8 mouse cellular contexts compared by ENCODE assay signal in the genomic region with DNA sequence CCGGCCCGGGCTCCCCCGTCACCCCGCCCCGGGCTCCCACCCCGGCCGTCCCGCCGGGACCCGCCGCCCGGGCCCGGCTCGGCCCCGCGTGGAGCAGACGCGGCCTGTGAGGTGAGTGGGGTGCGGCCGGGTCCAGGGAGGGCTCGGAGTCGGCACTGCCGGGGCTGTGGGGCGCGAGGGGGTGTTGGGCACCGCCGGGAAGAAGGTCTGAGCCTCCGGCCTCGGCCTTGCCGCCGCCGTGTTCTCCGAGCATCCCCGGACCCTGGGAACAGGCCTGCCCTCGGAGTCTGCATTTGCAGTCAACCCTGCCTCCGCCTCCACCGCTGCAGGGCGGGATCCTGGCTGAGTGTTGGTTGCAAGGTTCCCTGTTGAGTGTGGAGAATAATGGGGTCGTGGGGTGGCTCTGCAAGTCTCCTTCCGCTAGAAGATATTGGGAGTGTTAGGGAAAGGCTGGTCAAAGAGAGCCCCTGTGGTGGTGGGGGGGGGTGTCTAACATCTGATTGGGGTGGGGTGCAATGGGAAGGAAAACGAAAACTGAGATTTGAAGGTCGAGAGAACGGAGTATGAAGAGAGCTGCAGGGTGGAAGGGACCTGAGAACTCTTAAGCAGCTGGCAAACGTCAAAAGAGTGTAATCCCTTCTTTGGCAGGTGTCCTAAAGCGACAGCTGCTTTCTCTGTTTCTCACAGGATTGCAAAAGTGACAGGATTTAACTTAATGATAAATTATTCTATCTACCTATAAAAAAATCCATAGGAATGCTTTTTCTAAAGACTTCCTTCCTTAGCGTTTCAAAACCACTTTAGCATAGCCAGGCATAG. TPM values are rescaled to one million over a fixed set of nuclear protein-coding genes. Genes with fewer than 3 reads are reported as not detected.
DNase-seq lines count a peak whose midpoint lies in the region; ATAC-seq and TF ChIP-seq lines count a peak whose summit lies in the region.

No protein-coding gene starts in this region.

- peak overlapping the region; percentile 81 for H3K9ac ChIP-seq in embryonic facial prominence, embryonic 12.5 days
- H3K9ac ChIP-seq in intestine, embryonic 14.5 days (ENCODE audit: low read length): peak overlapping the region; percentile 92
- peak overlapping the region; percentile 69 for H3K9ac ChIP-seq in midbrain, embryonic 15.5 days

- peak; percentile 43 for ATAC-seq in embryonic facial prominence, embryonic 12.5 days (ENCODE audit: insufficient number of reproducible peaks, insufficient read depth, low FRiP score, low TSS enrichment)
- no peak; the same call in 1 of the 2 replicates for ATAC-seq in intestine, embryonic 14.5 days (replicated peaks; ENCODE audit: low FRiP score, low TSS enrichment, low read depth)
- peak; percentile 71 for ATAC-seq in midbrain, embryonic 15.5 days (replicated peaks)

- peaks cover 40% of the 10 kb centered on the region for H3K36me3 ChIP-seq in C2C12 (ENCODE audit: control insufficient read depth, insufficient read depth)
- H3K36me3 ChIP-seq in embryonic facial prominence, embryonic 12.5 days: peaks cover 34% of the 10 kb centered on the region
- peaks cover 35% of the 10 kb centered on the region for H3K36me3 ChIP-seq in intestine, embryonic 14.5 days (ENCODE audit: control insufficient read depth, insufficient read depth, low read length)
- 0 out of 2 replicates have a peak, but pooled peaks cover 5% of the 10 kb centered on the region for H3K36me3 ChIP-seq in midbrain, embryonic 15.5 days (replicated peaks)

- peak overlapping the region; percentile 60 for H3K4me3 ChIP-seq in C2C12 (ENCODE audit: insufficient read depth, poor library complexity, severe bottlenecking)
- H3K4me3 ChIP-seq in embryonic facial prominence, embryonic 12.5 days: peak overlapping the region; percentile 90
- peak overlapping the region; percentile 67 for H3K4me3 ChIP-seq in intestine, embryonic 14.5 days (ENCODE audit: low read depth, low read length)
- peak overlapping the region; percentile 61 for H3K4me3 ChIP-seq in midbrain, embryonic 15.5 days

- WGBS in embryonic facial prominence, embryonic 12.5 days: 2% methylated on average over 45 of the region's 46 CpGs
- WGBS in intestine, embryonic 14.5 days: 1% methylated on average over 45 of the region's 46 CpGs
- under 1% methylated on average over 22 of the region's 46 CpGs for WGBS in midbrain, embryonic 15.5 days

- peaks cover 19% of the 10 kb centered on the region for H3K4me1 ChIP-seq in embryonic facial prominence, embryonic 12.5 days
- peaks cover 17% of the 10 kb centered on the region for H3K4me1 ChIP-seq in intestine, embryonic 14.5 days (replicated peaks; ENCODE audit: control insufficient read depth, insufficient read depth, low read length)
- H3K4me1 ChIP-seq in midbrain, embryonic 15.5 days: peaks cover 18% of the 10 kb centered on the region

- peak overlapping the region; percentile 92 for H3K4me2 ChIP-seq in embryonic facial prominence, embryonic 12.5 days (replicated peaks)
- H3K4me2 ChIP-seq in intestine, embryonic 14.5 days (ENCODE audit: low read length): peak overlapping the region; percentile 79
- peak overlapping the region; percentile 94 for H3K4me2 ChIP-seq in midbrain, embryonic 15.5 days

- H3K79me3 ChIP-seq in C2C12 (ENCODE audit: low read depth): peaks cover 54% of the 10 kb centered on the region

- H3K27ac ChIP-seq in embryonic facial prominence, embryonic 12.5 days: peak overlapping the region; percentile 95
- H3K27ac ChIP-seq in intestine, embryonic 14.5 days (ENCODE audit: low read depth): peak overlapping the region; percentile 95
- peak overlapping the region; percentile 86; the same call in 1 of the 2 replicates for H3K27ac ChIP-seq in midbrain, embryonic 15.5 days

- H3ac ChIP-seq in C2C12 (ENCODE audit: control insufficient read depth, insufficient read length, low read depth): peak overlapping the region; percentile 77

- no peak for TF ChIP-seq CTCF in C2C12 (IDR thresholded peaks at IDR 0.05; ENCODE audit: control insufficient read depth, insufficient read depth, insufficient read length)

- H3K27me3 ChIP-seq in C2C12 (ENCODE audit: control insufficient read depth, insufficient read depth, insufficient read length): no peaks in the 10 kb centered on the region
- no peaks in the 10 kb centered on the region for H3K27me3 ChIP-seq in embryonic facial prominence, embryonic 12.5 days
- no peaks in the 10 kb centered on the region for H3K27me3 ChIP-seq in intestine, embryonic 14.5 days (replicated peaks; ENCODE audit: control insufficient read depth, insufficient read depth, low read length)
- no peaks in the 10 kb centered on the region for H3K27me3 ChIP-seq in midbrain, embryonic 15.5 days (replicated peaks)

- H3K79me2 ChIP-seq in C2C12 (ENCODE audit: control insufficient read depth, insufficient read depth): peaks cover 82% of the 10 kb centered on the region

- H3K9me3 ChIP-seq in embryonic facial prominence, embryonic 12.5 days: no peaks in the 10 kb centered on the region
- no peaks in the 10 kb centered on the region for H3K9me3 ChIP-seq in intestine, embryonic 14.5 days (ENCODE audit: control insufficient read depth, low read length)
- no peaks in the 10 kb centered on the region for H3K9me3 ChIP-seq in midbrain, embryonic 15.5 days

- DNase-seq in gastrocnemius, postnatal 10 days: peak; percentile 24
- no peak for DNase-seq in gastrocnemius, adult 18-20 months (ENCODE audit: low spot score)
- DNase-seq in intestine, embryonic 14.5 days (ENCODE audit: low spot score): peak; percentile 83
- DNase-seq in adrenal gland, adult (ENCODE audit: inconsistent age in 2 of 2, low spot score in 1 of 2): no peak
- DNase-seq in frontal cortex, postnatal 36 days (ENCODE audit: low spot score in 2 of 2): no peak

TF ChIP-seq in C2C12, 6 proteins besides CTCF, POLR2A, EP300 and RAD21:
- TF ChIP-seq MYOD1 (IDR thresholded peaks at IDR 0.05; ENCODE audit: control insufficient read depth, insufficient read length, low read depth) (peak; percentile 55), FOSL1 (IDR thresholded peaks at IDR 0.05; ENCODE audit: insufficient read depth, low read length, poor library complexity, severe bottlenecking) (no peak), CEBPB (IDR thresholded peaks at IDR 0.05; ENCODE audit: low read depth) (no peak), MYOG (IDR thresholded peaks at IDR 0.05; ENCODE audit: control insufficient read depth, extremely low read depth, insufficient read length) (no peak)
TF ChIP-seq in C2C12: peak in this region for 1.

RNA-seq across cellular contexts. Expression of gene Foxm1, which starts 0.4 kb away (rescaled TPM):
- total RNA-seq in gastrocnemius, postnatal 10 days (2021): 10 to 100 TPM in 1 of 2 experiments, 1 to 10 TPM in 1; 8.6 to 10.4 TPM
- under 1 TPM; 0.11 to 0.19 TPM for total RNA-seq in gastrocnemius, adult 18-20 months (2021)
- polyA plus RNA-seq in C2C12 (2012; fragmentation: generic; extraction: Trizol): 60.4 TPM
- polyA plus RNA-seq in embryonic facial prominence, embryonic 12.5 days (2016; fragmentation: Nextera tagmentation; extraction: Ambion mirVana): 43.8 and 45.1 TPM in 2 replicates
- 37.2 and 41.4 TPM in 2 replicates for polyA plus RNA-seq in intestine, embryonic 14.5 days (2014; fragmentation: Nextera tagmentation; extraction: Ambion mirVana)
- polyA plus RNA-seq in midbrain, embryonic 15.5 days (2015; fragmentation: Nextera tagmentation; extraction: Ambion mirVana): 5.7 and 7.6 TPM in 2 replicates

RNA-seq across cellular contexts. Expression of gene Rhno1, which starts 0.5 kb away (rescaled TPM):
- total RNA-seq in gastrocnemius, postnatal 10 days (2021): 10 to 100 TPM; 12.8 to 16.2 TPM
- total RNA-seq in gastrocnemius, adult 18-20 months (2021): 1 to 10 TPM; 6.2 to 6.7 TPM
- polyA plus RNA-seq in C2C12 (2012; fragmentation: generic; extraction: Trizol): 39.9 TPM
- polyA plus RNA-seq in embryonic facial prominence, embryonic 12.5 days (2016; fragmentation: Nextera tagmentation; extraction: Ambion mirVana): 160 and 166 TPM in 2 replicates
- polyA plus RNA-seq in intestine, embryonic 14.5 days (2014; fragmentation: Nextera tagmentation; extraction: Ambion mirVana): 125 and 136 TPM in 2 replicates
- polyA plus RNA-seq in midbrain, embryonic 15.5 days (2015; fragmentation: Nextera tagmentation; extraction: Ambion mirVana): 86.1 and 89.4 TPM in 2 replicates

RNA-seq across cellular contexts. Expression of gene Tulp3, which starts 7.6 kb away (rescaled TPM):
- total RNA-seq in gastrocnemius, postnatal 10 days (2021): 10 to 100 TPM in 1 of 2 experiments, 1 to 10 TPM in 1; 10.0 to 13.0 TPM
- 1 to 10 TPM; 6.3 to 8.2 TPM for total RNA-seq in gastrocnemius, adult 18-20 months (2021)
- polyA plus RNA-seq in C2C12 (2012; fragmentation: generic; extraction: Trizol): 19.0 TPM
- 29.1 and 29.3 TPM in 2 replicates for polyA plus RNA-seq in embryonic facial prominence, embryonic 12.5 days (2016; fragmentation: Nextera tagmentation; extraction: Ambion mirVana)
- polyA plus RNA-seq in intestine, embryonic 14.5 days (2014; fragmentation: Nextera tagmentation; extraction: Ambion mirVana): 14.4 and 18.6 TPM in 2 replicates
- polyA plus RNA-seq in midbrain, embryonic 15.5 days (2015; fragmentation: Nextera tagmentation; extraction: Ambion mirVana): 16.2 and 17.6 TPM in 2 replicates

RNA-seq across cellular contexts. Expression of gene Tex52, which starts 12.0 kb away (rescaled TPM):
- under 1 TPM in 1 of 2 experiments, not detected in 1; 0.36 TPM for total RNA-seq in gastrocnemius, postnatal 10 days (2021)
- total RNA-seq in gastrocnemius, adult 18-20 months (2021): not detected
- 0.21 TPM for polyA plus RNA-seq in C2C12 (2012; fragmentation: generic; extraction: Trizol)
- 0.42 and 0.85 TPM in 2 replicates for polyA plus RNA-seq in embryonic facial prominence, embryonic 12.5 days (2016; fragmentation: Nextera tagmentation; extraction: Ambion mirVana)
- polyA plus RNA-seq in intestine, embryonic 14.5 days (2014; fragmentation: Nextera tagmentation; extraction: Ambion mirVana): 0.43 TPM in 1 of 2 replicates, not detected in the other
- 1.0 and 1.1 TPM in 2 replicates for polyA plus RNA-seq in midbrain, embryonic 15.5 days (2015; fragmentation: Nextera tagmentation; extraction: Ambion mirVana)

RNA-seq across cellular contexts. Expression of gene Gm44596, which starts 12.1 kb away (rescaled TPM):
- total RNA-seq in gastrocnemius, postnatal 10 days (2021): not detected
- not detected for total RNA-seq in gastrocnemius, adult 18-20 months (2021)
- not detected for polyA plus RNA-seq in C2C12 (2012; fragmentation: generic; extraction: Trizol)
- not detected in 2 replicates for polyA plus RNA-seq in embryonic facial prominence, embryonic 12.5 days (2016; fragmentation: Nextera tagmentation; extraction: Ambion mirVana)
- not detected in 2 replicates for polyA plus RNA-seq in intestine, embryonic 14.5 days (2014; fragmentation: Nextera tagmentation; extraction: Ambion mirVana)
- polyA plus RNA-seq in midbrain, embryonic 15.5 days (2015; fragmentation: Nextera tagmentation; extraction: Ambion mirVana): not detected in 2 replicates

Comparison
In these comparisons a context has a peak if more than half of its experiments do, and no peak if none do; other contexts are left out.
1. DNase-seq: peak in gastrocnemius, postnatal 10 days (single experiment) and intestine, embryonic 14.5 days (single experiment); none in gastrocnemius, adult 18-20 months (single experiment), adrenal gland, adult (0 of 2) and frontal cortex, postnatal 36 days (0 of 2).
2. Peak in every context shown above with its lines, with median percentiles within 50 percentile points of each other: H3K4me3 ChIP-seq, H3K27ac ChIP-seq, H3K4me2 ChIP-seq and H3K9ac ChIP-seq.